Mouse (Mus musculus) forebrain, postnatal 0 days (tissue): Measurements from ENCODE around the gene Tut4. TPM values are rescaled to one million over a fixed set of nuclear protein-coding genes. Genes with fewer than 3 reads are reported as not detected.

ENCODE experiments used
- ATAC-seq: fragments of 200-750 bp; cut with Nextera tagmentation; 2 replicates; pipeline ENCODE4 v1.8.0; 2017; ENCODE audit warnings: mild to moderate bottlenecking, moderate library complexity
- DNase-seq: peaks from one replicate; pipeline ENCODE4 v3.0.0-alpha.2; 2015
- H3K27ac ChIP-seq: fragments of 300-500 bp; sonication (generic); 2 replicates; pipeline ENCODE4 v1.5.1; 2014; ENCODE audit warnings: low read depth, mild to moderate bottlenecking, antibody characterized with exemption, low read length, moderate library complexity, mixed read lengths
- H3K27me3 ChIP-seq: fragments of 300-500 bp; sonication (generic); 2 replicates; pipeline ENCODE4 v1.6.1; 2014; ENCODE audit warnings: mild to moderate bottlenecking, low read length, mixed read lengths; ENCODE audit not compliant: insufficient read depth
- H3K36me3 ChIP-seq: fragments of 300-500 bp; sonication (generic); 2 replicates; pipeline ENCODE4 v1.6.1; 2014; ENCODE audit warnings: mild to moderate bottlenecking, moderate library complexity; ENCODE audit not compliant: insufficient read depth
- H3K4me1 ChIP-seq: fragments of 300-500 bp; sonication (generic); 2 replicates; pipeline ENCODE4 v1.6.1; 2014; ENCODE audit warnings: antibody characterized with exemption; ENCODE audit not compliant: insufficient read depth
- H3K4me2 ChIP-seq: fragments of 300-500 bp; sonication (generic); 2 replicates; pipeline ENCODE4 v1.6.1; 2014; ENCODE audit warnings: low read depth, mild to moderate bottlenecking, moderate library complexity
- H3K4me3 ChIP-seq: fragments of 300-500 bp; sonication (generic); 2 replicates; pipeline ENCODE4 v1.5.1; 2014; ENCODE audit warnings: low read depth, low read length, mixed read lengths
- H3K9ac ChIP-seq: fragments of 300-500 bp; sonication (generic); 2 replicates; pipeline ENCODE4 v1.6.1; 2014; ENCODE audit warnings: mild to moderate bottlenecking
- H3K9me3 ChIP-seq: fragments of 300-500 bp; sonication (generic); 2 replicates; pipeline ENCODE4 v1.6.1; 2016; ENCODE audit warnings: low read length
- CTCF ChIP-seq: sonication (generic); IDR thresholded peaks from 2 replicates; pipeline ENCODE4 v1.5.1; 2016; ENCODE audit warnings: antibody characterized with exemption, control low read depth, low read depth
- WGBS: fragments of 180-500 bp; shearing (Covaris S2); extraction: QIAGEN DNeasy Blood & Tissue Kit; methylation state at CpG from one replicate; pipeline ENCODE4 v1.1.7; 2014; 5-methylcytosine and 5-hydroxymethylcytosine counted together
- polyA plus RNA-seq: library from polyadenylated mRNA; unstranded; fragments of >200 nt; fragmentation: Nextera tagmentation; extraction: Ambion mirVana; gene quantifications from 2 replicates; pipeline ENCODE4 v1.2.1, GENCODE M21; 2015
- total RNA-seq: library from RNA; depleted of rRNA; stranded (reverse); fragments of >200 nt; gene quantifications from 2 replicates; pipeline ENCODE4 v1.2.3, GENCODE M21; 2014

Gene Tut4
- total and polyA plus RNA-seq, 2 experiments from 2014 or later = 37.2 to 87.8 TPM

GRCm38 (mm10) chr4:108503023-108503422 lies 43.8 kb downstream of the Tut4 start:
- TF ChIP-seq CTCF = no peak
- H3K4me3 ChIP-seq = no peak overlapping the region
- 96% methylated on average over 2 of the region's 2 CpGs for whole genome bisulfite sequencing
- no peaks in the 10 kb centered on the region for H3K9me3 ChIP-seq
- H3K4me1 ChIP-seq = no peaks in the 10 kb centered on the region
- H3K9ac ChIP-seq = no peak overlapping the region
- no peak overlapping the region for H3K4me2 ChIP-seq
- H3K27me3 ChIP-seq = no peaks in the 10 kb centered on the region
- no peak for ATAC-seq
- no peak for DNase-seq
- H3K27ac ChIP-seq = no peak overlapping the region
- H3K36me3 ChIP-seq = peaks cover 30% of the 10 kb centered on the region

GRCm38 (mm10) chr4:108539701-108540100 lies 80.5 kb downstream of the Tut4 start:
- ATAC-seq (no peak), DNase-seq (no peak)
- peaks cover 11% of the 10 kb centered on the region; the same call in 1 of the 2 replicates for H3K36me3 ChIP-seq
- H3K4me3 ChIP-seq = no peak overlapping the region
- H3K4me2 ChIP-seq = no peak overlapping the region
- WGBS = 96% methylated on average over 2 of the region's 2 CpGs
- no peaks in the 10 kb centered on the region for H3K27me3 ChIP-seq
- no peak overlapping the region for H3K9ac ChIP-seq
- no peaks in the 10 kb centered on the region for H3K9me3 ChIP-seq
- no peaks in the 10 kb centered on the region for H3K4me1 ChIP-seq
- H3K27ac ChIP-seq = no peak overlapping the region
- TF ChIP-seq CTCF = no peak

GRCm38 (mm10) chr4:108565026-108565425 lies 105.8 kb downstream of the Tut4 start:
- DNase-seq (no peak), ATAC-seq (no peak)
- no peaks in the 10 kb centered on the region for H3K27me3 ChIP-seq
- no peak overlapping the region for H3K4me3 ChIP-seq
- no peak overlapping the region for H3K9ac ChIP-seq
- H3K9me3 ChIP-seq = no peaks in the 10 kb centered on the region
- no peak overlapping the region for H3K4me2 ChIP-seq
- no peaks in the 10 kb centered on the region for H3K4me1 ChIP-seq
- TF ChIP-seq CTCF = no peak
- H3K27ac ChIP-seq = no peak overlapping the region
- H3K36me3 ChIP-seq = peaks cover 55% of the 10 kb centered on the region
- 80% methylated on average over 1 of the region's 1 CpGs for WGBS

- no peaks in the 10 kb centered on the region for H3K9me3 ChIP-seq
- no peak overlapping the region for H3K4me3 ChIP-seq
- no peak overlapping the region for H3K9ac ChIP-seq
- peaks cover 6% of the 10 kb centered on the region for H3K4me1 ChIP-seq
- H3K4me2 ChIP-seq = no peak overlapping the region
- no peak for TF ChIP-seq CTCF
- no peak overlapping the region for H3K27ac ChIP-seq
- DNase-seq (no peak), ATAC-seq (no peak)
- 96% methylated on average over 3 of the region's 3 CpGs for WGBS
- H3K27me3 ChIP-seq = no peaks in the 10 kb centered on the region
- peaks cover 51% of the 10 kb centered on the region for H3K36me3 ChIP-seq
Measured at GRCm38 (mm10) chr4:108572644-108573043, 113.4 kb downstream of the Tut4 start.

- WGBS = 1% methylated on average over 64 of the region's 64 CpGs
- Histone ChIP-seq H3K9ac (peak within 1 kb of the TSS; percentile 72), H3K4me2 (peak within 1 kb of the TSS; percentile 96), H3K36me3 (peaks cover 11% of the 10 kb centered on the region; the same call in 1 of the 2 replicates), H3K4me1 (peaks cover 9% of the 10 kb centered on the region), H3K27ac (peak within 1 kb of the TSS; percentile 72), H3K4me3 (peak within 1 kb of the TSS; percentile 91), H3K9me3 (no peaks in the 10 kb centered on the region), H3K27me3 (no peaks in the 10 kb centered on the region)
- DNase-seq (peak; percentile 98), ATAC-seq (peak; percentile 99)
- TF ChIP-seq CTCF = no peak
Measured at GRCm38 (mm10) chr4:108578840-108579742, 119.9 kb downstream of the Tut4 start, which contains the start of the genes Prpf38a and Orc1. Gene Prpf38a, minus strand, starts transcription at chr4:108579336. Gene Orc1, plus strand, starts transcription at chr4:108579423.

GRCm38 (mm10) chr4:108579743-108580411 lies 120.7 kb downstream of the Tut4 start:
- Histone ChIP-seq H3K4me3 (peak overlapping the region; percentile 91), H3K27ac (no peak overlapping the region), H3K27me3 (no peaks in the 10 kb centered on the region), H3K4me2 (peak overlapping the region; percentile 96), H3K36me3 (peaks cover 6% of the 10 kb centered on the region; the same call in 1 of the 2 replicates), H3K9me3 (no peaks in the 10 kb centered on the region), H3K9ac (0 out of 2 replicates have a peak overlapping the region, but pooled peaks have one; percentile 72), H3K4me1 (peaks cover 9% of the 10 kb centered on the region)
- no peak for DNase-seq
- ATAC-seq = no peak
- TF ChIP-seq CTCF = no peak
- under 1% methylated on average over 16 of the region's 16 CpGs for WGBS

GRCm38 (mm10) chr4:108593376-108593775 lies 134.2 kb downstream of the Tut4 start:
- H3K36me3 ChIP-seq = no peaks in the 10 kb centered on the region
- 93% methylated on average over 2 of the region's 2 CpGs for WGBS
- TF ChIP-seq CTCF = no peak
- H3K9me3 ChIP-seq = no peaks in the 10 kb centered on the region
- H3K27ac ChIP-seq = no peak overlapping the region
- H3K4me3 ChIP-seq = no peak overlapping the region
- H3K9ac ChIP-seq = no peak overlapping the region
- ATAC-seq (no peak), DNase-seq (no peak)
- no peaks in the 10 kb centered on the region for H3K27me3 ChIP-seq
- H3K4me1 ChIP-seq = no peaks in the 10 kb centered on the region
- H3K4me2 ChIP-seq = no peak overlapping the region
